Mouse (Mus musculus): ENCODE measurements at regions not wholly inside any gene's neighbourhood (a gene's known extent, or its start where the extent isn't known, plus 50 kb on each side); places are given as distances from the start of the nearest gene placed in this dataset.

GRCm38 (mm10) chr13:41897481-41898317, 50.2 kb upstream of the Adtrp start:
- no peak for DNase-seq (ENCODE audit: low read depth)

Data from naive thymus-derived CD4-positive, alpha-beta T cell, adult 2 months (primary cell).